Mouse (Mus musculus) liver, adult (tissue): ENCODE data around the gene Zar1.
"Not testable (repeated sequence)": the region's sequence is repeated elsewhere in the genome, so short reads cannot be mapped to it uniquely, and the experiment has no call there.

Source experiments
- GATA4 ChIP-seq: IDR thresholded peaks from 2 replicates; pipeline ENCODE4 v1.6.1; 2014; ENCODE audit warnings: mild to moderate bottlenecking, low read length; ENCODE audit not compliant: insufficient replicate concordance

Zar1 gene

DNA sequence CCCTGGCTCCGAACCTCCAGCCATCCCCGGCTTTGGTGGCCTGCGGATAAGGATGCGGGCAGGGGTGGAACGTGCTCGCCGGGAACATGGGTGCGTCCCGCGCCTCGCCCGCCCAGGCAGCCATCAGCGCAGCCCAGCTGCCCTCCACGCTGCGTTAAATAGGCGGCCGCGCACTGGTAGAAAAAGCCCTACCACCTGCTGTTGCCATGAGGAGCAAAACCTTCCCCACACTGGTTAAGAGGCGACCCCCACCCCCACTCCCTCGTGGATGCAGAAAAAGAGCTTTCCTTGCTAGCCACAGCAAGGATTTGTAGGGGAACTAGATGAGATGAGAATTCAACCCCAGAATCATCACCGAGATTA is at the start of gene Zar1:
TSS of gene Zar1 (minus strand) at position 285 of the 363 bp plus-strand sequence.
- TF ChIP-seq GATA4: not testable (repeated sequence)

DNA sequence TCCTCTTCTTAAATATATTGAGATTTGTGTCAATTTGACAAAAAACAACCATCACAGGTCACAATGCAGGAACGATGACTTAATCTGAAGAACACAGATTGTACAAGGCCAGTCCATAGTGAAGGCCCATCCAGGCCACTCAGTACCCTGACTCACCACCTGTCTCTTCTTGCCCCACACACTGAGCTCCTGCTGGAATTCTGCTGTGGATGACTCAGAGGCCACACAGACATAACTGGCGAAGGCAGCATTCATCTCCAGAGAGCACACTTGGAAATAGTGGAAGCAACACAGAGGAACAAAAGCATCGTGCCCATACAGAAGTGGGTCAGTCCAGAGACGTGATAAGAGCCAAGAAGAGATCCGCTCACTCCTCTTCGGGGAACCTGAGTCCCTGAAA is 49.0 kb upstream of the Zar1 start:
- no peak for TF ChIP-seq GATA4

DNA sequence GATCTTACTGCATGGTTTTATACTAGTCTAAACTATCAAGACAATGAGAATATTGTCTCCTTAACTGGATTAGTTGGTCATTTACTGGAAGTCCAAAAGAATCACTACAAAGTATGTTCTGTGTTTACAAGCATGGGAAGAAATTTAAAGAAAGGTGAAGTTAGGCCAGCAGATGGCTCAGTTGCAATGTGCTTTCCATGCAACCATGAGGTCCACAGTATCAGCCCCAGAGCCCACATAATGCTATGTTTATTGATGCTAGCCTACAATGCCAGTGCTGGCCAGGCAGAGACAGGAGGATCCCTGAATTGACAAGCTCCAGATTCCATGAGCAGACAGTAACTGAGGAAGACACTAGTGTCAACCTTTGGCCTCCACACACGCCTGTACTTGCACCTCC is 40.0 kb upstream of the Zar1 start:
- no peak for TF ChIP-seq GATA4

- no peak for TF ChIP-seq GATA4
Observed at GRCm38 (mm10) chr5:72617413-72617812, 36.4 kb upstream of the Zar1 start.

DNA sequence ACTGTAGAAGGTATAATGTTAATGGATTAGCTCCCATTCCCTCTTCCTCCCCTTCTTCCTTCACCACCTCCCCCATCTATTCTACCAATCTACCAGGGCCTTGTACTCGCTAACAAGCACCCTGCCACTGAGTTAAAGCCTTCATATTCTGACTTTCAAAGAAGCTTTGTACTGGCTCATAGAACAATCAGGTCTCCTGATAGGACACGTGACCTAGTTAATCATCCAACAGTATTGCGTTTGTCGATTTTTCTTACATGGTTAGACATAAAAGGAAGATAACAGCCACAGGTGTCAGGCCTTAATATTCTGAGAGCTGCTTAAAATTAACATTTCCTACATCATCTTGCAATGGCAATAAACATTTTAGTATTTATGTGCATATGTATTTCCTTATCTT is 22.1 kb upstream of the Zar1 start:
- TF ChIP-seq GATA4: no peak

GRCm38 (mm10) chr5:72601006-72601405 is 20.0 kb upstream of the Zar1 start:
- TF ChIP-seq GATA4: no peak

- TF ChIP-seq GATA4: no peak
Observed at GRCm38 (mm10) chr5:72587192-72587681, 6.2 kb upstream of the Zar1 start, which contains the start of gene Gm5868. TSS of gene Gm5868 (minus strand) at chr5:72587551.

DNA sequence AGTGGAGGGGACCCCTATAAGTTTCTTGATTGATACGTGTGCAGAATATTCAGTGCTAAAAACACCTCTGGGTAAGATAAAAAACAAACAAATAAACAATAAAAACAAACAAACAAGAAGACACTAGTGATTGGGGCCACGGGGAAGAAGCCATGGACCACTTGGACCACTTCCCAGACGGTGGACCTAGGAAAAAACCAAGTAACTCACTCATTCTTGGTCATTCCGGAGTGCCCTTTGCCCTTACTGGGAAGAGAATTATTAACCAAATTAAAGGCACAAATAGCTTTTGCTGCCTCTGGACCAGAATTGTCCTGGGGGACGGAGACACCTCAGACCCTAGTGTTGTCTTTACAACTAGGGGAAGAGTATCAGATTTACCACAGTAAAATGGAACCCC is 15.4 kb downstream of the Zar1 start:
- no peak for TF ChIP-seq GATA4

- no peak for TF ChIP-seq GATA4
Observed at GRCm38 (mm10) chr5:72560976-72561628, 20.0 kb downstream of the Zar1 start.

DNA sequence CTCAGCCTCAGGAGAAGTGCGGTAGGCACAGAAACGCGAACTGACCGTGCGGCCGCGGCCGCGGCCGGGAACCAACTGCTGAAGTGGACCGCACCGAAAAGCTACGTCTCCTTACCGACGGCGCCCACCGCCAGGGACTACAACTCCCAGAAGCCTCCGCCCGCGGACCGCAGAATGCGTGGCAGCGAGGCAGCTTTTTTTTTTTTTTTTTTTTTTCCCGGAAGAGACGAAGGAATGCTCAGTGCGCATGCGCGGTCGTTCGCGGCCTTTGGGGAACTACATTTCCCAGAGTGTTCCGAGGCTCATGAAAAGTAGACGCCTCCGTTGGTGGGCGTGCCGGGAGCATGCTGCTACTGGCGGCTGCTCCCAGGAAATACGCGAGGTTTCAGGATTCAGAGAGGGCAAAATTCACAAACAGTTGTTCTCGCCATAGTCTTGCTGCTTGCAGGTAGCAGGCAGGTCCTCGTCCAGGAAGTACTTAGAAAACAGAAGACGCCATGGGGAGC is 21.5 kb downstream of the Zar1 start, which contains the start of gene Nfxl1:
TSS of gene Nfxl1 (minus strand) at position 141 of the 506 bp plus-strand sequence.
- TF ChIP-seq GATA4: no peak

DNA sequence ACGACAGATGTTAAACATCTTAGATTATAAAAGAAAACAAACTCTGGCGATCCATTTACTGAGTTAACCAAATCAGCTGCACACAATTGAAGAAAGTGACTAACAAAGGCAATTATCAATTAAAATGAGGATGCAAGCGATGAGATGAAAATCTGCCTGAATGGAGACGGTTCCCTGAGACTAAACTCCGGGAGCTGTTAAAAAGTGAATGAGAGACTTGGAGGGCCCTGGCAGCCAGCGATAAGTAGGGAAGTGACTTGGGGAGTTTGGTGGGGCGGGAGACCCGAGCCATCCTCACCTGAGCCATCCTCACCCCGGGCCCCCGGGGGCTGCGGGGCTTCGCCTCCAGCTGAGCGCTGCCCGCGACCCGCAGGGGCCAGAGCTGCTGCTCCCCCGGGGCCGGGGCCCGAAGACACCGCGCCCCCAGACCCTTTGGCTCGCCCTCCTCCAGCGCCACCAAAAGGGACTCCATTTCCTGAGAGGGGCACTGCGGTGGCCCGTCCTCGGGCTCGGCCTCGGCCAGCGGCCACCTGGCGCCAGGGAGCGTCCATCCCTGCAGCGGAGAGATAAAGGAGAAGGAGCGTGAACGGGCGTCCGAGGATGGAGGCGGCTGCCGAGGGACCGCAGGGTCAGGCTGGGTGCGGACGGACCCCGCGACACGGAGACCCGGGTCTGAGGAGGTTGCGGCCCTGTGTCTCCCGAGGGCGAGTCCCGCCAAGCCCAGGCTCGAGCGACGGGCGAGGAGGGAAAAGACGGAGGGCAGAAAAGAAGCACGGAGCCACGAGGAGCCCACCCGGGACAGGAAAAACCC is 22.1 kb downstream of the Zar1 start:
- no peak; the same call in 1 of the 2 replicates for TF ChIP-seq GATA4

GRCm38 (mm10) chr5:72556245-72556644 is 24.8 kb downstream of the Zar1 start:
- no peak for TF ChIP-seq GATA4

- no peak for TF ChIP-seq GATA4
Observed at GRCm38 (mm10) chr5:72551209-72551608, 29.8 kb downstream of the Zar1 start.

DNA sequence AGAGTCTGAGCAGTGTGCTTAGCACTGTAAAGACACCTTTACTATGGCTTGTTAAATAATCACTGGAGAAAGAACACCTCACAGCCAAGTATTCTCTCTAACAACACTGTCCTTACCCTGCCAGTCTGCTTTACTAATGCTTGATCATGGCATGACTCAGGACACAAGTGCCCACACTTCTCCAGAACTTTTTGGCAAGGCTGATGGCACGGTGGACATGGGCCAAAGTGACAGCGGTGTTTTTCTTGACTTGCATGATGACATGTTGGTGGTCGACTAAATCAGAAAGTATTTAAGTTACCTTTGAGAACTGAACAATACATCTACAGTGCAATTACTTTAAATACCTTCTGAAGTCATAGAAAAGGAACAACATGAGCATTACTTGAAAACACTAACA is 52.2 kb downstream of the Zar1 start:
- TF ChIP-seq GATA4: no peak
